Mouse (Mus musculus) liver, embryonic 14.5 days (tissue): ENCODE results near the gene Mok.

Source experiments
- CTCF ChIP-seq: IDR thresholded peaks from 2 replicates; pipeline ENCODE4 v1.5.1; 2016; ENCODE audit warnings: antibody characterized with exemption, low read depth, control low read depth
- EP300 ChIP-seq: IDR thresholded peaks from 2 replicates; pipeline ENCODE4 v1.6.1; 2016; ENCODE audit warnings: antibody characterized with exemption, low read depth

GRCm38 (mm10) chr12:110854786-110855737 is 14.3 kb upstream of the Mok start:
- TF ChIP-seq CTCF, result no peak
- no peak for TF ChIP-seq EP300
